Mouse (Mus musculus) embryonic facial prominence, embryonic 12.5 days (tissue): ENCODE results near the gene Hps1. TPM values are rescaled to one million over a fixed set of nuclear protein-coding genes. Genes with fewer than 3 reads are reported as not detected.
"Not testable (repeated sequence)": the region's sequence is repeated elsewhere in the genome, so short reads cannot be mapped to it uniquely, and the experiment has no call there.

ENCODE experiments used
- ATAC-seq: fragments of 200-750 bp; cut with Nextera tagmentation; 2 replicates; pipeline ENCODE4 v1.8.0; 2017; ENCODE audit not compliant: insufficient number of reproducible peaks, insufficient read depth, low FRiP score, low TSS enrichment
- H3K27ac ChIP-seq: fragments of 300-500 bp; sonication (generic); 2 replicates; pipeline ENCODE4 v1.5.1; 2016; ENCODE audit warnings: mild to moderate bottlenecking
- H3K27me3 ChIP-seq: fragments of 300-500 bp; sonication (generic); 2 replicates; pipeline ENCODE4 v1.6.1; 2016; ENCODE audit warnings: mild to moderate bottlenecking, moderate library complexity
- H3K36me3 ChIP-seq: fragments of 300-500 bp; sonication (generic); 2 replicates; pipeline ENCODE4 v1.6.1; 2016; ENCODE audit warnings: mild to moderate bottlenecking
- H3K4me1 ChIP-seq: fragments of 300-500 bp; sonication (generic); 2 replicates; pipeline ENCODE4 v1.6.1; 2016
- H3K4me2 ChIP-seq: fragments of 300-500 bp; sonication (generic); replicated peaks from 2 replicates; pipeline ENCODE4 v1.6.1; 2016; ENCODE audit warnings: mild to moderate bottlenecking, moderate library complexity
- H3K4me3 ChIP-seq: fragments of 300-500 bp; sonication (generic); 2 replicates; pipeline ENCODE4 v1.5.1; 2016; ENCODE audit warnings: mild to moderate bottlenecking
- H3K9ac ChIP-seq: fragments of 300-500 bp; sonication (generic); 2 replicates; pipeline ENCODE4 v1.6.1; 2016; ENCODE audit warnings: mild to moderate bottlenecking, moderate library complexity
- H3K9me3 ChIP-seq: fragments of 300-500 bp; sonication (generic); 2 replicates; pipeline ENCODE4 v1.6.1; 2016; ENCODE audit warnings: mild to moderate bottlenecking, moderate library complexity
- WGBS: fragments of 180-500 bp; shearing (Covaris S2); methylation state at CpG from one replicate; pipeline ENCODE4 v1.1.7; 2016; 5-methylcytosine and 5-hydroxymethylcytosine counted together
- polyA plus RNA-seq: library from polyadenylated mRNA; unstranded; fragments of >200 nt; fragmentation: Nextera tagmentation; extraction: Ambion mirVana; gene quantifications from 2 replicates; pipeline ENCODE4 v1.2.1, GENCODE M21; 2016

Gene Hps1
- polyA plus RNA-seq, 1 experiment from 2014 or later: 17.7 TPM

- no peak for ATAC-seq
- peaks cover 9% of the 10 kb centered on the region; the same call in 1 of the 2 replicates for H3K27me3 ChIP-seq
- H3K4me3 ChIP-seq: no peak overlapping the region
- H3K36me3 ChIP-seq: no peaks in the 10 kb centered on the region
- H3K9ac ChIP-seq: no peak overlapping the region
- no peaks in the 10 kb centered on the region; the same call in none of the 2 replicates for H3K4me1 ChIP-seq
- no peak overlapping the region for H3K4me2 ChIP-seq
- H3K27ac ChIP-seq: no peak overlapping the region
- no peaks in the 10 kb centered on the region for H3K9me3 ChIP-seq
- WGBS: 51% methylated on average over 8 of the region's 8 CpGs
Measured at GRCm38 (mm10) chr19:42785562-42786220, 5.9 kb upstream of the Hps1 start.

- Histone ChIP-seq H3K4me2 (no peak overlapping the region), H3K9me3 (no peaks in the 10 kb centered on the region), H3K4me3 (no peak overlapping the region), H3K4me1 (no peaks in the 10 kb centered on the region; the same call in none of the 2 replicates), H3K27me3 (peaks cover 9% of the 10 kb centered on the region; the same call in 1 of the 2 replicates), H3K9ac (no peak overlapping the region), H3K27ac (no peak overlapping the region), H3K36me3 (no peaks in the 10 kb centered on the region)
- WGBS: 22% methylated on average over 2 of the region's 2 CpGs
- ATAC-seq: no peak
Measured at GRCm38 (mm10) chr19:42785129-42785528, 5.4 kb upstream of the Hps1 start.

- WGBS: 46% methylated on average over 7 of the region's 7 CpGs
- H3K36me3 ChIP-seq, ATAC-seq, H3K27me3 ChIP-seq, H3K4me1 ChIP-seq, H3K9me3 ChIP-seq: not testable (repeated sequence)
- Histone ChIP-seq H3K4me3 (peak overlapping the region; percentile 58), H3K4me2 (peak overlapping the region; percentile 49), H3K9ac (peak overlapping the region; percentile 53), H3K27ac (0 out of 2 replicates have a peak overlapping the region, but pooled peaks have one; percentile 83)
Measured at GRCm38 (mm10) chr19:42780156-42780538, 369 bp upstream of the Hps1 start.

GRCm38 (mm10) chr19:42777801-42778200 is 2.0 kb downstream of the Hps1 start:
- H3K4me3 ChIP-seq: no peak overlapping the region
- no peaks in the 10 kb centered on the region; the same call in 1 of the 2 replicates for H3K4me1 ChIP-seq
- H3K27ac ChIP-seq: no peak overlapping the region
- 86% methylated on average over 5 of the region's 5 CpGs for WGBS
- no peaks in the 10 kb centered on the region for H3K9me3 ChIP-seq
- no peak overlapping the region for H3K9ac ChIP-seq
- no peak overlapping the region for H3K4me2 ChIP-seq
- no peak for ATAC-seq
- H3K27me3 ChIP-seq: no peaks in the 10 kb centered on the region
- no peaks in the 10 kb centered on the region for H3K36me3 ChIP-seq

GRCm38 (mm10) chr19:42776813-42777212 is 3.0 kb downstream of the Hps1 start:
- H3K4me1 ChIP-seq: no peaks in the 10 kb centered on the region; the same call in 1 of the 2 replicates
- H3K4me3 ChIP-seq: no peak overlapping the region
- no peak overlapping the region for H3K4me2 ChIP-seq
- H3K36me3 ChIP-seq: no peaks in the 10 kb centered on the region
- 94% methylated on average over 1 of the region's 1 CpGs for WGBS
- H3K27ac ChIP-seq: no peak overlapping the region
- no peaks in the 10 kb centered on the region for H3K27me3 ChIP-seq
- no peaks in the 10 kb centered on the region for H3K9me3 ChIP-seq
- H3K9ac ChIP-seq: no peak overlapping the region
- ATAC-seq: no peak

- H3K36me3 ChIP-seq: 0 out of 2 replicates have a peak, but pooled peaks cover 3% of the 10 kb centered on the region
- no peaks in the 10 kb centered on the region for H3K9me3 ChIP-seq
- H3K4me1 ChIP-seq: no peaks in the 10 kb centered on the region
- H3K4me2 ChIP-seq: no peak overlapping the region
- no peak overlapping the region for H3K27ac ChIP-seq
- 70% methylated on average over 23 of the region's 23 CpGs for WGBS
- ATAC-seq: no peak
- H3K27me3 ChIP-seq: no peaks in the 10 kb centered on the region
- H3K9ac ChIP-seq: no peak overlapping the region
- H3K4me3 ChIP-seq: no peak overlapping the region
Measured at GRCm38 (mm10) chr19:42770141-42770872, 9.5 kb downstream of the Hps1 start.

- H3K9me3 ChIP-seq: no peaks in the 10 kb centered on the region
- no peak overlapping the region for H3K9ac ChIP-seq
- peaks cover 4% of the 10 kb centered on the region; the same call in 1 of the 2 replicates for H3K4me1 ChIP-seq
- H3K36me3 ChIP-seq: 0 out of 2 replicates have a peak, but pooled peaks cover 3% of the 10 kb centered on the region
- WGBS: 87% methylated on average over 10 of the region's 10 CpGs
- no peaks in the 10 kb centered on the region for H3K27me3 ChIP-seq
- no peak for ATAC-seq
- H3K4me2 ChIP-seq: no peak overlapping the region
- no peak overlapping the region for H3K4me3 ChIP-seq
- H3K27ac ChIP-seq: no peak overlapping the region
Measured at GRCm38 (mm10) chr19:42769648-42770047, 10.1 kb downstream of the Hps1 start.

- H3K27me3 ChIP-seq: no peaks in the 10 kb centered on the region
- WGBS: 75% methylated on average over 8 of the region's 8 CpGs
- H3K36me3 ChIP-seq: 0 out of 2 replicates have a peak, but pooled peaks cover 3% of the 10 kb centered on the region
- H3K27ac ChIP-seq: no peak overlapping the region
- H3K4me3 ChIP-seq: no peak overlapping the region
- no peaks in the 10 kb centered on the region for H3K9me3 ChIP-seq
- no peak overlapping the region for H3K9ac ChIP-seq
- peaks cover 16% of the 10 kb centered on the region for H3K4me1 ChIP-seq
- no peak overlapping the region for H3K4me2 ChIP-seq
- no peak for ATAC-seq
Measured at GRCm38 (mm10) chr19:42767361-42767760, 12.4 kb downstream of the Hps1 start.

GRCm38 (mm10) chr19:42764398-42764797 is 15.4 kb downstream of the Hps1 start:
- Histone ChIP-seq H3K27me3 (no peaks in the 10 kb centered on the region), H3K4me2 (0 out of 2 replicates have a peak overlapping the region, but pooled peaks have one; percentile 17), H3K4me3 (no peak overlapping the region), H3K27ac (0 out of 2 replicates have a peak overlapping the region, but pooled peaks have one; percentile 11), H3K9ac (no peak overlapping the region), H3K36me3 (0 out of 2 replicates have a peak, but pooled peaks cover 3% of the 10 kb centered on the region), H3K9me3 (no peaks in the 10 kb centered on the region), H3K4me1 (peaks cover 16% of the 10 kb centered on the region)
- 55% methylated on average over 10 of the region's 10 CpGs for WGBS
- ATAC-seq: no peak

GRCm38 (mm10) chr19:42756671-42757070 is 23.1 kb downstream of the Hps1 start:
- Histone ChIP-seq H3K36me3 (no peaks in the 10 kb centered on the region), H3K9ac (no peak overlapping the region), H3K27me3 (no peaks in the 10 kb centered on the region), H3K4me2 (no peak overlapping the region), H3K27ac (no peak overlapping the region), H3K4me1 (peaks cover 29% of the 10 kb centered on the region), H3K9me3 (no peaks in the 10 kb centered on the region), H3K4me3 (no peak overlapping the region)
- 90% methylated on average over 6 of the region's 6 CpGs for WGBS
- no peak for ATAC-seq

GRCm38 (mm10) chr19:42755148-42755870 is 24.5 kb downstream of the Hps1 start:
- Histone ChIP-seq H3K4me2 (no peak overlapping the region), H3K27me3 (no peaks in the 10 kb centered on the region), H3K27ac (no peak overlapping the region), H3K9ac (no peak overlapping the region), H3K9me3 (no peaks in the 10 kb centered on the region), H3K4me3 (no peak overlapping the region), H3K36me3 (no peaks in the 10 kb centered on the region), H3K4me1 (peaks cover 29% of the 10 kb centered on the region)
- WGBS: 71% methylated on average over 15 of the region's 15 CpGs
- no peak for ATAC-seq
